Mouse (Mus musculus) forebrain, postnatal 0 days (tissue): ENCODE measurements around the gene Phyh. TPM values are rescaled to one million over a fixed set of nuclear protein-coding genes. Genes with fewer than 3 reads are reported as not detected.
A peak's percentile ranks its signal among the peaks of the same experiment; 100 is the strongest.

Experiments
- ATAC-seq: fragments of 200-750 bp; cut with Nextera tagmentation; 2 replicates; pipeline ENCODE4 v1.8.0; 2017; ENCODE audit warnings: mild to moderate bottlenecking, moderate library complexity
- DNase-seq: peaks from one replicate; pipeline ENCODE4 v3.0.0-alpha.2; 2015
- H3K27ac ChIP-seq: fragments of 300-500 bp; sonication (generic); 2 replicates; pipeline ENCODE4 v1.5.1; 2014; ENCODE audit warnings: low read depth, mild to moderate bottlenecking, antibody characterized with exemption, low read length, moderate library complexity, mixed read lengths
- H3K27me3 ChIP-seq: fragments of 300-500 bp; sonication (generic); 2 replicates; pipeline ENCODE4 v1.6.1; 2014; ENCODE audit warnings: mild to moderate bottlenecking, low read length, mixed read lengths; ENCODE audit not compliant: insufficient read depth
- H3K36me3 ChIP-seq: fragments of 300-500 bp; sonication (generic); 2 replicates; pipeline ENCODE4 v1.6.1; 2014; ENCODE audit warnings: mild to moderate bottlenecking, moderate library complexity; ENCODE audit not compliant: insufficient read depth
- H3K4me1 ChIP-seq: fragments of 300-500 bp; sonication (generic); 2 replicates; pipeline ENCODE4 v1.6.1; 2014; ENCODE audit warnings: antibody characterized with exemption; ENCODE audit not compliant: insufficient read depth
- H3K4me2 ChIP-seq: fragments of 300-500 bp; sonication (generic); 2 replicates; pipeline ENCODE4 v1.6.1; 2014; ENCODE audit warnings: low read depth, mild to moderate bottlenecking, moderate library complexity
- H3K4me3 ChIP-seq: fragments of 300-500 bp; sonication (generic); 2 replicates; pipeline ENCODE4 v1.5.1; 2014; ENCODE audit warnings: low read depth, low read length, mixed read lengths
- H3K9ac ChIP-seq: fragments of 300-500 bp; sonication (generic); 2 replicates; pipeline ENCODE4 v1.6.1; 2014; ENCODE audit warnings: mild to moderate bottlenecking
- H3K9me3 ChIP-seq: fragments of 300-500 bp; sonication (generic); 2 replicates; pipeline ENCODE4 v1.6.1; 2016; ENCODE audit warnings: low read length
- CTCF ChIP-seq: sonication (generic); IDR thresholded peaks from 2 replicates; pipeline ENCODE4 v1.5.1; 2016; ENCODE audit warnings: antibody characterized with exemption, control low read depth, low read depth
- WGBS: fragments of 180-500 bp; shearing (Covaris S2); extraction: QIAGEN DNeasy Blood & Tissue Kit; methylation state at CpG from one replicate; pipeline ENCODE4 v1.1.7; 2014; 5-methylcytosine and 5-hydroxymethylcytosine counted together
- polyA plus RNA-seq: library from polyadenylated mRNA; unstranded; fragments of >200 nt; fragmentation: Nextera tagmentation; extraction: Ambion mirVana; gene quantifications from 2 replicates; pipeline ENCODE4 v1.2.1, GENCODE M21; 2015
- total RNA-seq: library from RNA; depleted of rRNA; stranded (reverse); fragments of >200 nt; gene quantifications from 2 replicates; pipeline ENCODE4 v1.2.3, GENCODE M21; 2014; rRNA removed

The Phyh gene
- total RNA-seq (43.3 and 46.7 TPM in 2 replicates), polyA plus RNA-seq (65.7 and 80.5 TPM in 2 replicates)

GRCm38 (mm10) chr2:4918860-4919739, at the start of gene Phyh:
Gene Phyh, plus strand, starts transcription at chr2:4919019.
- peak; percentile 40; the same call in 1 of the 2 replicates for TF ChIP-seq CTCF
- 0 out of 2 replicates have a peak, but pooled peaks cover 6% of the 10 kb centered on the region for H3K4me1 ChIP-seq
- H3K9me3 ChIP-seq, result no peaks in the 10 kb centered on the region
- no peaks in the 10 kb centered on the region for H3K36me3 ChIP-seq
- H3K4me3 ChIP-seq, result peak within 1 kb of the TSS; percentile 50
- whole genome bisulfite sequencing, result 8% methylated on average over 33 of the region's 35 CpGs
- H3K27me3 ChIP-seq, result no peaks in the 10 kb centered on the region
- DNase-seq, result peak; percentile 72
- peak; percentile 94 for ATAC-seq
- peak within 1 kb of the TSS; percentile 83 for H3K9ac ChIP-seq
- peak within 1 kb of the TSS; percentile 84 for H3K4me2 ChIP-seq
- peak within 1 kb of the TSS; percentile 75 for H3K27ac ChIP-seq

- no peak overlapping the region for H3K4me2 ChIP-seq
- no peak overlapping the region for H3K4me3 ChIP-seq
- peak; percentile 21; the same call in 1 of the 2 replicates for TF ChIP-seq CTCF
- DNase-seq (no peak), ATAC-seq (peak; percentile 12; the same call in 1 of the 2 replicates)
- H3K4me1 ChIP-seq, result no peaks in the 10 kb centered on the region
- H3K27ac ChIP-seq, result no peak overlapping the region
- no peaks in the 10 kb centered on the region for H3K9me3 ChIP-seq
- H3K36me3 ChIP-seq, result no peaks in the 10 kb centered on the region
- no peak overlapping the region for H3K9ac ChIP-seq
- no peaks in the 10 kb centered on the region for H3K27me3 ChIP-seq
- 82% methylated on average over 9 of the region's 9 CpGs for WGBS
Observed at GRCm38 (mm10) chr2:4872740-4873139, 46.1 kb upstream of the Phyh start.

- no peaks in the 10 kb centered on the region for H3K27me3 ChIP-seq
- no peak for TF ChIP-seq CTCF
- H3K9ac ChIP-seq, result no peak overlapping the region
- H3K36me3 ChIP-seq, result no peaks in the 10 kb centered on the region
- no peak overlapping the region for H3K4me2 ChIP-seq
- H3K9me3 ChIP-seq, result no peaks in the 10 kb centered on the region
- WGBS, result 76% methylated on average over 6 of the region's 6 CpGs
- H3K4me3 ChIP-seq, result no peak overlapping the region
- H3K27ac ChIP-seq, result no peak overlapping the region
- ATAC-seq, result no peak
- no peak for DNase-seq
- H3K4me1 ChIP-seq, result no peaks in the 10 kb centered on the region
Observed at GRCm38 (mm10) chr2:4873331-4873730, 45.5 kb upstream of the Phyh start.

- H3K9me3 ChIP-seq, result no peaks in the 10 kb centered on the region
- H3K27me3 ChIP-seq, result no peaks in the 10 kb centered on the region
- WGBS, result 68% methylated on average over 1 of the region's 1 CpGs
- H3K9ac ChIP-seq, result no peak overlapping the region
- no peak overlapping the region for H3K4me3 ChIP-seq
- H3K4me2 ChIP-seq, result no peak overlapping the region
- no peaks in the 10 kb centered on the region for H3K4me1 ChIP-seq
- no peak for DNase-seq
- TF ChIP-seq CTCF, result no peak
- no peaks in the 10 kb centered on the region for H3K36me3 ChIP-seq
- no peak overlapping the region for H3K27ac ChIP-seq
- no peak for ATAC-seq
Observed at GRCm38 (mm10) chr2:4875090-4875489, 43.7 kb upstream of the Phyh start.

GRCm38 (mm10) chr2:4876131-4876530, 42.7 kb upstream of the Phyh start:
- ATAC-seq (no peak), DNase-seq (no peak)
- H3K9ac ChIP-seq, result no peak overlapping the region
- H3K36me3 ChIP-seq, result no peaks in the 10 kb centered on the region
- 68% methylated on average over 3 of the region's 3 CpGs for WGBS
- H3K4me3 ChIP-seq, result no peak overlapping the region
- no peaks in the 10 kb centered on the region for H3K9me3 ChIP-seq
- H3K27ac ChIP-seq, result no peak overlapping the region
- no peak for TF ChIP-seq CTCF
- H3K4me2 ChIP-seq, result no peak overlapping the region
- no peaks in the 10 kb centered on the region for H3K4me1 ChIP-seq
- H3K27me3 ChIP-seq, result no peaks in the 10 kb centered on the region

- under 1% methylated on average over 20 of the region's 20 CpGs for WGBS
- peak; percentile 74 for DNase-seq
- peak overlapping the region; percentile 97 for H3K9ac ChIP-seq
- peaks cover 4% of the 10 kb centered on the region for H3K4me1 ChIP-seq
- H3K27me3 ChIP-seq, result no peaks in the 10 kb centered on the region
- peaks cover 1% of the 10 kb centered on the region for H3K36me3 ChIP-seq
- H3K4me2 ChIP-seq, result peak overlapping the region; percentile 84
- no peak for TF ChIP-seq CTCF
- H3K9me3 ChIP-seq, result no peaks in the 10 kb centered on the region
- peak; percentile 44 for ATAC-seq
- H3K27ac ChIP-seq, result peak overlapping the region; percentile 99
- peak overlapping the region; percentile 93 for H3K4me3 ChIP-seq
Observed at GRCm38 (mm10) chr2:4880737-4881349, 38.0 kb upstream of the Phyh start.
